Mouse (Mus musculus): ENCODE data around the gene Dcaf12. TPM values are rescaled to one million over a fixed set of nuclear protein-coding genes. Genes with fewer than 3 reads are reported as not detected.

The Dcaf12 gene
- polyA plus RNA-seq, 1 experiment: 27.1 TPM

GRCm38 (mm10) chr4:41357154-41357553 lies 42.5 kb upstream of the Dcaf12 start:
- H3K36me3 ChIP-seq (ENCODE audit: control insufficient read depth, insufficient read depth): peaks cover 20% of the 10 kb centered on the region
- no peak overlapping the region for H3K4me3 ChIP-seq
- peaks cover 99% of the 10 kb centered on the region for H3K79me2 ChIP-seq (ENCODE audit: control insufficient read depth, insufficient read depth)
- no peak overlapping the region for H3ac ChIP-seq (ENCODE audit: control insufficient read depth, insufficient read length)
- no peaks in the 10 kb centered on the region for H3K27me3 ChIP-seq (ENCODE audit: control insufficient read depth, insufficient read depth, insufficient read length)
- no peak overlapping the region for H3K4me2 ChIP-seq (ENCODE audit: low read depth)
- no peak for TF ChIP-seq TCF3 (IDR thresholded peaks at IDR 0.05; ENCODE audit: insufficient read length, low read depth)
- TF ChIP-seq E2F4 (IDR thresholded peaks at IDR 0.05; ENCODE audit: insufficient read depth): no peak
- TF ChIP-seq MYOG (IDR thresholded peaks at IDR 0.05; ENCODE audit: control insufficient read depth in 1 of 3, insufficient read depth in 1 of 3, insufficient read length in 2 of 3, low read depth in 2 of 3): no peak
- no peak for TF ChIP-seq CEBPB (IDR thresholded peaks at IDR 0.05; ENCODE audit: insufficient read depth, poor library complexity, severe bottlenecking)
- TF ChIP-seq POLR2AphosphoS2 (IDR thresholded peaks at IDR 0.05; ENCODE audit: insufficient read length, low read depth): no peak
- no peak for TF ChIP-seq POLR2A (IDR thresholded peaks at IDR 0.05; ENCODE audit: insufficient read length, low read depth)
- TF ChIP-seq TCF12 (IDR thresholded peaks at IDR 0.05; ENCODE audit: insufficient read depth, poor library complexity, severe bottlenecking): no peak
- TF ChIP-seq USF1 (IDR thresholded peaks at IDR 0.05; ENCODE audit: low read depth): no peak
- TF ChIP-seq MAX (IDR thresholded peaks at IDR 0.05; ENCODE audit: low read depth): no peak

GRCm38 (mm10) chr4:41353265-41353664 lies 38.6 kb upstream of the Dcaf12 start:
- Histone ChIP-seq H3K4me2 (ENCODE audit: low read depth) (no peak overlapping the region), H3K27me3 (ENCODE audit: control insufficient read depth, insufficient read depth, insufficient read length) (no peaks in the 10 kb centered on the region), H3ac (ENCODE audit: control insufficient read depth, insufficient read length) (no peak overlapping the region), H3K4me3 (no peak overlapping the region), H3K36me3 (ENCODE audit: control insufficient read depth, insufficient read depth) (peaks cover 10% of the 10 kb centered on the region), H3K79me2 (ENCODE audit: control insufficient read depth, insufficient read depth) (peaks cover 91% of the 10 kb centered on the region)
- TF ChIP-seq TCF12 (IDR thresholded peaks at IDR 0.05; ENCODE audit: insufficient read depth, poor library complexity, severe bottlenecking): no peak
- TF ChIP-seq CEBPB (IDR thresholded peaks at IDR 0.05; ENCODE audit: insufficient read depth, poor library complexity, severe bottlenecking): peak; percentile 64; the same call in 1 of the 2 replicates

- no peaks in the 10 kb centered on the region for H3K27me3 ChIP-seq (ENCODE audit: control insufficient read depth, insufficient read depth, insufficient read length)
- H3K4me3 ChIP-seq: no peak overlapping the region
- no peak overlapping the region for H3K4me2 ChIP-seq (ENCODE audit: low read depth)
- H3ac ChIP-seq (ENCODE audit: control insufficient read depth, insufficient read length): no peak overlapping the region
- TF ChIP-seq CEBPB (IDR thresholded peaks at IDR 0.05; ENCODE audit: insufficient read depth, poor library complexity, severe bottlenecking) (no peak), SRF (IDR thresholded peaks at IDR 0.05; ENCODE audit: control insufficient read depth, insufficient read length, low read depth) (no peak), TCF3 (IDR thresholded peaks at IDR 0.05; ENCODE audit: insufficient read length, low read depth) (no peak), MYOG (IDR thresholded peaks at IDR 0.05; ENCODE audit: control insufficient read depth in 1 of 3, insufficient read depth in 1 of 3, insufficient read length in 2 of 3, low read depth in 2 of 3) (no peak), MYOD1 (IDR thresholded peaks at IDR 0.05; ENCODE audit: control insufficient read depth in 1 of 3, insufficient read length in 2 of 3, low read depth in 2 of 3) (no peak), POLR2AphosphoS2 (IDR thresholded peaks at IDR 0.05; ENCODE audit: insufficient read length, low read depth) (no peak), USF1 (IDR thresholded peaks at IDR 0.05; ENCODE audit: low read depth) (no peak), REST (IDR thresholded peaks at IDR 0.05; ENCODE audit: insufficient read depth, insufficient read length) (no peak), POLR2A (IDR thresholded peaks at IDR 0.05; ENCODE audit: insufficient read length, low read depth) (no peak), E2F4 (IDR thresholded peaks at IDR 0.05; ENCODE audit: insufficient read depth) (no peak), TCF12 (IDR thresholded peaks at IDR 0.05; ENCODE audit: insufficient read depth, poor library complexity, severe bottlenecking) (no peak), MAX (IDR thresholded peaks at IDR 0.05; ENCODE audit: low read depth) (no peak)
- peaks cover 10% of the 10 kb centered on the region for H3K36me3 ChIP-seq (ENCODE audit: control insufficient read depth, insufficient read depth)
- peaks cover 86% of the 10 kb centered on the region for H3K79me2 ChIP-seq (ENCODE audit: control insufficient read depth, insufficient read depth)
These were observed 38.1 kb upstream of the Dcaf12 start for GRCm38 (mm10) chr4:41352758-41353157.

GRCm38 (mm10) chr4:41349199-41349591 lies 34.5 kb upstream of the Dcaf12 start:
- TF ChIP-seq REST (IDR thresholded peaks at IDR 0.05; ENCODE audit: insufficient read depth, insufficient read length): no peak
- no peak for TF ChIP-seq E2F4 (IDR thresholded peaks at IDR 0.05; ENCODE audit: insufficient read depth)
- TF ChIP-seq SRF (IDR thresholded peaks at IDR 0.05; ENCODE audit: control insufficient read depth, insufficient read length, low read depth): no peak
- peak overlapping the region; percentile 94 for H3K4me2 ChIP-seq (ENCODE audit: low read depth)
- no peaks in the 10 kb centered on the region for H3K27me3 ChIP-seq (ENCODE audit: control insufficient read depth, insufficient read depth, insufficient read length)
- peak overlapping the region; percentile 86 for H3ac ChIP-seq (ENCODE audit: control insufficient read depth, insufficient read length)
- H3K79me2 ChIP-seq (ENCODE audit: control insufficient read depth, insufficient read depth): peaks cover 51% of the 10 kb centered on the region
- peak overlapping the region; percentile 86 for H3K4me3 ChIP-seq
- H3K36me3 ChIP-seq (ENCODE audit: control insufficient read depth, insufficient read depth): no peaks in the 10 kb centered on the region

GRCm38 (mm10) chr4:41348584-41349198 lies 34.0 kb upstream of the Dcaf12 start, which contains the start of gene Ubap1:
Ubap1 (plus strand) TSS chr4:41348996.
- H3K27me3 ChIP-seq (ENCODE audit: control insufficient read depth, insufficient read depth, insufficient read length): no peaks in the 10 kb centered on the region
- H3ac ChIP-seq (ENCODE audit: control insufficient read depth, insufficient read length): peak within 1 kb of the TSS; percentile 86
- TF ChIP-seq TCF12 (IDR thresholded peaks at IDR 0.05; ENCODE audit: insufficient read depth, poor library complexity, severe bottlenecking) (no peak), USF1 (IDR thresholded peaks at IDR 0.05; ENCODE audit: low read depth) (no peak), SRF (IDR thresholded peaks at IDR 0.05; ENCODE audit: control insufficient read depth, insufficient read length, low read depth) (peak; percentile 47), MYOG (IDR thresholded peaks at IDR 0.05; ENCODE audit: control insufficient read depth in 1 of 3, insufficient read depth in 1 of 3, insufficient read length in 2 of 3, low read depth in 2 of 3) (no peak), MYOD1 (IDR thresholded peaks at IDR 0.05; ENCODE audit: control insufficient read depth in 1 of 3, insufficient read length in 2 of 3, low read depth in 2 of 3) (no peak), MAX (IDR thresholded peaks at IDR 0.05; ENCODE audit: low read depth) (no peak), POLR2AphosphoS2 (IDR thresholded peaks at IDR 0.05; ENCODE audit: insufficient read length, low read depth) (peak; percentile 98), TCF3 (IDR thresholded peaks at IDR 0.05; ENCODE audit: insufficient read length, low read depth) (no peak), POLR2A (IDR thresholded peaks at IDR 0.05; ENCODE audit: insufficient read length, low read depth) (peak; percentile 98), CEBPB (IDR thresholded peaks at IDR 0.05; ENCODE audit: insufficient read depth, poor library complexity, severe bottlenecking) (no peak), REST (IDR thresholded peaks at IDR 0.05; ENCODE audit: insufficient read depth, insufficient read length) (no peak), E2F4 (IDR thresholded peaks at IDR 0.05; ENCODE audit: insufficient read depth) (no peak)

More at GRCm38 (mm10) chr4:41348584-41349198, 34.0 kb upstream of the Dcaf12 start, which contains the start of gene Ubap1:
- peaks cover 46% of the 10 kb centered on the region for H3K79me2 ChIP-seq (ENCODE audit: control insufficient read depth, insufficient read depth)
- peak within 1 kb of the TSS; percentile 86 for H3K4me3 ChIP-seq
- H3K4me2 ChIP-seq (ENCODE audit: low read depth): peak within 1 kb of the TSS; percentile 97
- no peaks in the 10 kb centered on the region for H3K36me3 ChIP-seq (ENCODE audit: control insufficient read depth, insufficient read depth)

Data from myocyte (in vitro differentiated cells).